Mouse (Mus musculus): Measurements from ENCODE around the gene Apbb2.

DNA sequence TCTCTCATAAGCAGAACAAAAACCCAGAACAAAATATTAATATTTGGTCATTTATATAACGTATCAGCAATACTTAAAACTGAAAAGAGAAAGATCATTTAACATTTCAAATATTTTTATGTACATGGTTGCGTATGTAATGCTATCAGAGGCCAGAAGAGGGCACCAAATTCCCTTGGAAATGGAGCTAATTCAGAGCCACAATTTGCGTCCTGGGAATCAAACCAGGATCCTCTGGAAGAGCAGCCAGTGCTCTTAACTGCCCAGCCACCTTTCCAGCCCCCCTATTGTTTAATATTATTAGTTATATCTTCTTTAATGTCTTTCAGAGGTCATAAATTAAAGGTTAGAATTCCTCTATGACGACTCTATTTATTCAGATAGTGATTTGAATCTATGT is 355.2 kb downstream of the Apbb2 start:
- TF ChIP-seq CTCF (IDR thresholded peaks at IDR 0.05; ENCODE audit: borderline replicate concordance, extremely low read depth, insufficient read depth, insufficient read length) (peak; percentile 56; the same call in 1 of the 2 replicates), POLR2A (IDR thresholded peaks at IDR 0.05; ENCODE audit: borderline replicate concordance, extremely low read depth, insufficient read depth, insufficient read length, poor library complexity, severe bottlenecking) (no peak)
